Mouse (Mus musculus): ENCODE results near the gene Snrpd3. TPM values are rescaled to one million over a fixed set of nuclear protein-coding genes. Genes with fewer than 3 reads are reported as not detected.
"Not testable (repeated sequence)": the region's sequence is repeated elsewhere in the genome, so short reads cannot be mapped to it uniquely, and the experiment has no call there.

The Snrpd3 gene
- total RNA-seq, 2 experiments from 2014 or later, result 14.3 to 16.3 TPM

- no peak for ATAC-seq (replicated peaks; ENCODE audit: low FRiP score, poor library complexity, severe bottlenecking)
Measured at GRCm38 (mm10) chr10:75561071-75561654, 43.8 kb downstream of the Snrpd3 start, which contains the start of gene Ggt1. Gene Ggt1 (plus strand): TSS chr10:75561604.

GRCm38 (mm10) chr10:75562596-75562995 is 45.2 kb downstream of the Snrpd3 start:
- no peak for ATAC-seq (replicated peaks; ENCODE audit: low FRiP score, poor library complexity, severe bottlenecking)

GRCm38 (mm10) chr10:75564687-75565265 is 47.4 kb downstream of the Snrpd3 start:
- ATAC-seq (replicated peaks; ENCODE audit: low FRiP score, poor library complexity, severe bottlenecking), result no peak

GRCm38 (mm10) chr10:75565436-75565835 is 48.1 kb downstream of the Snrpd3 start:
- ATAC-seq (replicated peaks; ENCODE audit: low FRiP score, poor library complexity, severe bottlenecking), result no peak

GRCm38 (mm10) chr10:75565906-75566305 is 48.6 kb downstream of the Snrpd3 start:
- no peak for ATAC-seq (replicated peaks; ENCODE audit: low FRiP score, poor library complexity, severe bottlenecking)

DNA sequence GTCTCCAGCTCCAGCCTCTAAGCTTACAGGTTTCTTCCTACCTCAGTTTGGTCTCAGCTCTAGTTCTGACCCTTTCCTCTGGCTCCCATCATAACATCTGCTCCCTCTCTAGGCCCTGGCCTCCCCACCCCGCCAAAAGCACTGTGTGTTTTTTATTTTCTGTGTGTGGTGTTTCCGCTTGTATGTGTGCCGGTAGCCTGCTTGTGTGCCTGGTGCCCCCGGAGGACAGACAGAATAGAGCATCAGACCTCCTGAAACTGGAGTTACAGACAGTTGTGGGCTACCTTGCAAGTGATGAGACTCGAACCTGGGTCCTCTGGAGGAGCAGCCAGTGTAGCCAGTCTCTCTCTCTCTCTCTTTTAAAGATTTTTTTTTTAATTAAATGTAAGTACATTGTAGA is 49.0 kb downstream of the Snrpd3 start:
- no peak for ATAC-seq (replicated peaks; ENCODE audit: low FRiP score, poor library complexity, severe bottlenecking)

DNA sequence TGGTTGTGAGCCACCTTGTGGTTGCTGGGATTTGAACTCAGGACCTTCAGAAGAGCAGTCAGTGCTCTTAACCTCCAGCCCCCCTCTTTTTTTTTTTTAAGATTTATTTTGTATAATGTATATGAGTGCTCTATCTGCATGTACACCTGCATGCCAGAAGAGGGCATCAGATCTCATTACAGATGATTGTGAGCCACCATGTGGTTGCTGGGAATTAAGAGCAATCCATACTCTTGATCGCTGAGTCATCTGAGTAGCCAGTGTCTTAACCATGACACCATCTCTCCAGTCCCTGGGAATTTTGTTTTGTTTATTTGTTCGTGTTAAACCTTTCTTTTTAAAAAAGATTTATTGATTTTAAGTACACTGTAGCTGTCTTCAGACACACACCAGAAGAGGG is 49.4 kb downstream of the Snrpd3 start:
- ATAC-seq (replicated peaks; ENCODE audit: low FRiP score, poor library complexity, severe bottlenecking), result not testable (repeated sequence)

DNA sequence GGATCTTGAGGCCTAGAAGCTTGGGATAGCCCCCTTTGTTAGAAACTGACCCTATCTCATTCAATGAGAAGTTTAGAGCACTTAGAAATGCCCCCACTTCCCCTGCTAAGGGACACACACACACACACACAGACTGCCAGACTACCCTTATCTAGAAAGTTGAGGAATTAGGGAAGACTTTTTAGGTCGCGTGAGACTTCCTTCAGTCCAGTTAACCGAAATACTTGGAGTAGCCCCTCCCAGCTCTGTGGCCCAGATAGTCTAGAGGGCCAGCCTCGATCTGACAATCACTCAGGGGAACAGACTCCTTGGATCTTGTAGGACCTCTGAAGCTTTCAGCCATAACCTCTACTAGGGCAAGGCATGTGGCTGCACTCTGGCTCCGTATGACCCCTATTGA is 50.7 kb downstream of the Snrpd3 start:
- ATAC-seq (replicated peaks; ENCODE audit: low FRiP score, poor library complexity, severe bottlenecking), result no peak

DNA sequence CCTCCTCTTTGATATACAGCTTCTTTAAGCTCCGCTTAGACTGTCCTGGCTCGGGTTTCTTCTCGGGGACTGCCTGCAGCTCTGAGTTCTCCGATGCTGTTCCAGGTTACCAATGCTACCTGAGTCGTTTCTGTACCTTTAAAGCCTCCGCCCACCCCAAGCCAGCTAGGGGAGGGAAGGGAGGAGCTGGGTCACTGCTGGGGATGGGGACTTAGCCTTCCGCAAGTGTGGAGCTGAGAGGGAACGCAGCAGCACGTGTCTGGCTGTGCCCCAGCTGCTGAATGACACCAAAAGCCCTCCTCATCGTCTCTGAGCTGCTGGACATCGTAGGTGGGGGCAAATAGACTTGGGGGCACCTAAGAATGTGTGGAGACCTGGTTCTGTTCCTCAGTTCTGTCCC is 51.1 kb downstream of the Snrpd3 start:
- no peak for ATAC-seq (replicated peaks; ENCODE audit: low FRiP score, poor library complexity, severe bottlenecking)

DNA sequence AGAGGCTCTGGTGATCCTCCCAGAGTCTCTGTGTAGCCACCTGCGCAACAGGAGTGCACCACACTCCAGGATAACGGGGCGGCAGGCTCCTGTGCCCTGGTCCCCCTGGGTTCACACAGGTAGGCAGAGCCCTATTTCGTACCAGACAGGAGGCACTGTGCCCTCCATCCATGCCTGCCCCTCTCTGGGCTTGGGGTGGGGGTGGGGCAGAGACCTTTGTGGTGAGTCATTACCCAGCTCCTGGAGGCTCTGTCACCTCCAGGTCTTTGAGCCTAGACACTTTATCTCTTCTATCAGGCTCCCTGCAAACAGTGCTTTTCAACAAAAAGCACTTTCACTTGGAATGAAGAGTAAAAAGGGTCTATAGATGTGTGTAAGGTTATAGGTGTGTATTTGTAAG is 51.5 kb downstream of the Snrpd3 start:
- ATAC-seq (replicated peaks; ENCODE audit: low FRiP score, poor library complexity, severe bottlenecking), result no peak

- ATAC-seq (replicated peaks; ENCODE audit: low FRiP score, poor library complexity, severe bottlenecking), result no peak
Measured at GRCm38 (mm10) chr10:75570981-75571657, 53.8 kb downstream of the Snrpd3 start.

GRCm38 (mm10) chr10:75571937-75572336 is 54.6 kb downstream of the Snrpd3 start:
- no peak for ATAC-seq (replicated peaks; ENCODE audit: low FRiP score, poor library complexity, severe bottlenecking)

DNA sequence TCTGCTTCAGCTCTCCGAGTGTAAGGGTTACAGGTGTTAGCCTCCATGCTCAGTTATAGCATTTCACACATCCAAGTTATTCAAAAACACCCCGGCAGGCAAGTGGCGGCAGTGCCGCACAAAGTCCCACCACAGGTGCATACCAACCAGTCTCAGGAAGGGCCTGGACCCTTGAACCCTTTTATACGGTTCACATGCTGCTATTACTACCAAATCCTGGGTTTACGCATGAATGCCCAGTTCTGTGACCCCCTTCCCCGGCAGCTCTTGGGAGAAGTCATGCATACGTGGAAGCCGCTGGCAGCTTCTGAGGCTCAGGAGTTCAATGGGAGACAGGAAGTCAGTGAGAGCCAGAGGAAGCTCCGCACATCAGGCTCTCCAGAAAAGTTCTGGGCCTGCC is 55.8 kb downstream of the Snrpd3 start:
- no peak for ATAC-seq (replicated peaks; ENCODE audit: low FRiP score, poor library complexity, severe bottlenecking)

- no peak for ATAC-seq (replicated peaks; ENCODE audit: low FRiP score, poor library complexity, severe bottlenecking)
Measured at GRCm38 (mm10) chr10:75573965-75574364, 56.6 kb downstream of the Snrpd3 start.

- no peak for ATAC-seq (replicated peaks; ENCODE audit: low FRiP score, poor library complexity, severe bottlenecking)
Measured at GRCm38 (mm10) chr10:75579129-75579528, 61.8 kb downstream of the Snrpd3 start.

DNA sequence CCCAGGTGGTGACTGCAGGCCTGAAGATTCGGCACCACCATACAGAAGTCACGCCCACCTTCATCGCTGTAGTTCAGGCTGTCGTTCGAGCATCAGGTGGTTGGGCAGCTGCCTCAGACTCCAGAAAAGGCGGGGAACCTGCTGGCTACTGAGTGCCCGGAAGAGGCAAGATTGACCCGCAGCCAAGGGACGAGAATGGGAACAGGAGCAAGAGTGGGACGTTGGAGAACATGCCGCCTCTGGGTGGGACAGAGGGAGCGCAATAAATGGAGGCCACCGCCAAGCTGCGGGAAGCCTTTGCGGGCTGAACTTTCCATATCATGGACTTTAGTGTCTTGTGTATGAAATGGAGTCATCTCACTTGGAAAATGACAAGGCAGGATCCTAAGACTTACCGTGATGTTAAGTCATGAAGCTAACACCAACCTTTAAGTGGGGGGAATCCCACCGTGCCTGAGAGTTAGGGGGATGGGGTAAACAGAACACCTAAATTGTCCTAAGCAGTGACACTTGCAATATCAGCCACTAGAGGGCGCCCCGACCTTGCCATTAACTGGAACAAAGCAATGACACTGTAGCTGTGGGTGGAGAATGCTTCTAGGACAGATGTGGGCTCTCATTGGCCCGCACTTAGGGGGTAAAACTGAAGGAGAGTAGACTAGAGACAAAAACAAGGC is 68.7 kb downstream of the Snrpd3 start:
- ATAC-seq (replicated peaks; ENCODE audit: low FRiP score, poor library complexity, severe bottlenecking), result peak; percentile 56

GRCm38 (mm10) chr10:75586553-75586879 is 69.2 kb downstream of the Snrpd3 start:
- ATAC-seq (replicated peaks; ENCODE audit: low FRiP score, poor library complexity, severe bottlenecking), result no peak

Measured in erythroid progenitor cell, adult 5-6 weeks (primary cell).